Mouse (Mus musculus): ENCODE data around the gene Slc39a5. TPM values are rescaled to one million over a fixed set of nuclear protein-coding genes. Genes with fewer than 3 reads are reported as not detected.

The Slc39a5 gene
- polyA plus RNA-seq, 1 experiment = 209 TPM

GRCm38 (mm10) chr10:128411211-128412054 lies 10.4 kb upstream of the Slc39a5 start, which contains the start of the genes Nabp2 and Rnf41:
Nabp2 (minus strand) TSS chr10:128411492.
Rnf41 (plus strand) TSS chr10:128411657.
- DNase-seq (ENCODE audit: low read depth, low spot score) = peak; percentile 80
- WGBS = under 1% methylated on average over 50 of the region's 50 CpGs

GRCm38 (mm10) chr10:128410560-128410845 lies 9.5 kb upstream of the Slc39a5 start:
- WGBS = 4% methylated on average over 4 of the region's 4 CpGs
- no peak for DNase-seq (ENCODE audit: low read depth, low spot score)

- peak; percentile 98 for DNase-seq (ENCODE audit: low read depth, low spot score)
- WGBS = 1% methylated on average over 36 of the region's 36 CpGs
Measured at GRCm38 (mm10) chr10:128409692-128410559, 8.9 kb upstream of the Slc39a5 start.

- no peak for DNase-seq (ENCODE audit: low read depth, low spot score)
- 15% methylated on average over 35 of the region's 35 CpGs for WGBS
Measured at GRCm38 (mm10) chr10:128408591-128409535, 7.8 kb upstream of the Slc39a5 start.

GRCm38 (mm10) chr10:128403931-128404330 lies 2.9 kb upstream of the Slc39a5 start:
- no peak for DNase-seq (ENCODE audit: low read depth, low spot score)
- 86% methylated on average over 7 of the region's 7 CpGs for WGBS

GRCm38 (mm10) chr10:128401638-128402037 lies 609 bp upstream of the Slc39a5 start:
- WGBS = 70% methylated on average over 9 of the region's 9 CpGs

GRCm38 (mm10) chr10:128400338-128400737 lies 691 bp downstream of the Slc39a5 start:
- WGBS = 26% methylated on average over 5 of the region's 5 CpGs
- DNase-seq (ENCODE audit: low read depth, low spot score) = peak; percentile 77

More at GRCm38 (mm10) chr10:128401638-128402037, 609 bp upstream of the Slc39a5 start:
- DNase-seq (ENCODE audit: low read depth, low spot score) = no peak

- WGBS = 27% methylated on average over 7 of the region's 7 CpGs
- no peak for DNase-seq (ENCODE audit: low read depth, low spot score)
Measured at GRCm38 (mm10) chr10:128397466-128397865, 3.6 kb downstream of the Slc39a5 start.

GRCm38 (mm10) chr10:128396716-128397264 lies 4.2 kb downstream of the Slc39a5 start:
- 66% methylated on average over 10 of the region's 10 CpGs for WGBS
- DNase-seq (ENCODE audit: low read depth, low spot score) = no peak

GRCm38 (mm10) chr10:128396017-128396673 lies 4.9 kb downstream of the Slc39a5 start:
- DNase-seq (ENCODE audit: low read depth, low spot score) = no peak
- WGBS = 50% methylated on average over 11 of the region's 11 CpGs

GRCm38 (mm10) chr10:128391850-128392249 lies 9.2 kb downstream of the Slc39a5 start:
- 82% methylated on average over 6 of the region's 6 CpGs for WGBS
- DNase-seq (ENCODE audit: low read depth, low spot score) = no peak

GRCm38 (mm10) chr10:128390366-128390765 lies 10.7 kb downstream of the Slc39a5 start:
- WGBS = 86% methylated on average over 12 of the region's 12 CpGs
- no peak for DNase-seq (ENCODE audit: low read depth, low spot score)

- 79% methylated on average over 6 of the region's 6 CpGs for WGBS
- DNase-seq (ENCODE audit: low read depth, low spot score) = no peak
Measured at GRCm38 (mm10) chr10:128389570-128389969, 11.5 kb downstream of the Slc39a5 start.

- 94% methylated on average over 14 of the region's 14 CpGs for WGBS
- DNase-seq (ENCODE audit: low read depth, low spot score) = no peak
Measured at GRCm38 (mm10) chr10:128388941-128389340, 12.1 kb downstream of the Slc39a5 start.

- no peak for DNase-seq (ENCODE audit: low read depth, low spot score)
- WGBS = 88% methylated on average over 7 of the region's 7 CpGs
Measured at GRCm38 (mm10) chr10:128385902-128386301, 15.1 kb downstream of the Slc39a5 start.

- 83% methylated on average over 8 of the region's 8 CpGs for whole genome bisulfite sequencing
- DNase-seq (ENCODE audit: low read depth, low spot score) = no peak
Measured at GRCm38 (mm10) chr10:128382482-128382881, 18.5 kb downstream of the Slc39a5 start.

GRCm38 (mm10) chr10:128380565-128380964 lies 20.5 kb downstream of the Slc39a5 start:
- DNase-seq (ENCODE audit: low read depth, low spot score) = no peak
- WGBS = 61% methylated on average over 5 of the region's 5 CpGs

GRCm38 (mm10) chr10:128379260-128379659 lies 21.8 kb downstream of the Slc39a5 start:
- WGBS = 91% methylated on average over 7 of the region's 7 CpGs
- no peak for DNase-seq (ENCODE audit: low read depth, low spot score)

GRCm38 (mm10) chr10:128378462-128378861 lies 22.6 kb downstream of the Slc39a5 start:
- WGBS = 70% methylated on average over 3 of the region's 3 CpGs
- no peak for DNase-seq (ENCODE audit: low read depth, low spot score)

All from large intestine, adult 2 months (tissue).